Mouse (Mus musculus) neural tube, embryonic 11.5 days (tissue): ENCODE results near the gene Zfp644. TPM values are rescaled to one million over a fixed set of nuclear protein-coding genes. Genes with fewer than 3 reads are reported as not detected.

Experiments used
- ATAC-seq: fragments of 200-750 bp; cut with Nextera tagmentation; 2 replicates; pipeline ENCODE4 v1.8.0; 2017; ENCODE audit warnings: moderate number of reproducible peaks, mild to moderate bottlenecking, moderate TSS enrichment, moderate library complexity; ENCODE audit not compliant: insufficient read depth, low FRiP score, low TSS enrichment
- DNase-seq: peaks from one replicate; pipeline ENCODE4 v3.0.0-alpha.2; 2015; ENCODE audit warnings: low spot score
- H3K27ac ChIP-seq: fragments of 300-500 bp; sonication (generic); 2 replicates; pipeline ENCODE4 v1.5.1; 2014; ENCODE audit warnings: low read depth, mild to moderate bottlenecking, low read length
- H3K27me3 ChIP-seq: fragments of 300-500 bp; sonication (generic); 2 replicates; pipeline ENCODE4 v1.6.1; 2014; ENCODE audit warnings: mild to moderate bottlenecking, low read length, mixed read lengths; ENCODE audit not compliant: control insufficient read depth, insufficient read depth
- H3K36me3 ChIP-seq: fragments of 300-500 bp; sonication (generic); 2 replicates; pipeline ENCODE4 v1.6.1; 2014; ENCODE audit warnings: mild to moderate bottlenecking, low read length, moderate library complexity, mixed read lengths; ENCODE audit not compliant: control insufficient read depth, insufficient read depth
- H3K4me1 ChIP-seq: fragments of 300-500 bp; sonication (generic); 2 replicates; pipeline ENCODE4 v1.6.1; 2014; ENCODE audit warnings: low read length, mixed read lengths; ENCODE audit not compliant: control insufficient read depth, insufficient read depth
- H3K4me2 ChIP-seq: fragments of 300-500 bp; sonication (generic); 2 replicates; pipeline ENCODE4 v1.6.1; 2014; ENCODE audit warnings: low read depth, mild to moderate bottlenecking, moderate library complexity
- H3K4me3 ChIP-seq: fragments of 300-500 bp; sonication (generic); 2 replicates; pipeline ENCODE4 v1.5.1; 2014; ENCODE audit warnings: low read depth, low read length
- H3K9ac ChIP-seq: fragments of 300-500 bp; sonication (generic); 2 replicates; pipeline ENCODE4 v1.6.1; 2014; ENCODE audit warnings: mild to moderate bottlenecking, low read length
- H3K9me3 ChIP-seq: fragments of 300-500 bp; sonication (generic); 2 replicates; pipeline ENCODE4 v1.6.1; 2016; ENCODE audit warnings: low read length; ENCODE audit not compliant: control insufficient read depth
- WGBS: fragments of 180-500 bp; shearing (Covaris S2); extraction: QIAGEN DNeasy Blood & Tissue Kit; methylation state at CpG from one replicate; pipeline ENCODE4 v1.1.7; 2014; 5-methylcytosine and 5-hydroxymethylcytosine counted together
- polyA plus RNA-seq: library from polyadenylated mRNA; unstranded; fragments of >200 nt; fragmentation: Nextera tagmentation; extraction: Ambion mirVana; gene quantifications from 2 replicates; pipeline ENCODE4 v1.2.1, GENCODE M21; 2014

Zfp644 gene
- polyA plus RNA-seq, 1 experiment from 2014 or later, result 66.8 TPM

GRCm38 (mm10) chr5:106622193-106622592 lies 74.9 kb downstream of the Zfp644 start:
- no peak overlapping the region for H3K9ac ChIP-seq
- no peaks in the 10 kb centered on the region for H3K27me3 ChIP-seq
- DNase-seq, result no peak
- H3K4me2 ChIP-seq, result no peak overlapping the region
- H3K9me3 ChIP-seq, result no peaks in the 10 kb centered on the region
- H3K36me3 ChIP-seq, result peaks cover 8% of the 10 kb centered on the region
- no peak for ATAC-seq
- 91% methylated on average over 5 of the region's 5 CpGs for WGBS
- no peak overlapping the region for H3K4me3 ChIP-seq
- no peaks in the 10 kb centered on the region for H3K4me1 ChIP-seq
- H3K27ac ChIP-seq, result no peak overlapping the region

GRCm38 (mm10) chr5:106620446-106620845 lies 76.6 kb downstream of the Zfp644 start:
- no peak overlapping the region for H3K27ac ChIP-seq
- H3K36me3 ChIP-seq, result peaks cover 8% of the 10 kb centered on the region
- ATAC-seq (no peak), DNase-seq (no peak)
- H3K4me1 ChIP-seq, result no peaks in the 10 kb centered on the region
- H3K9ac ChIP-seq, result no peak overlapping the region
- no peaks in the 10 kb centered on the region for H3K27me3 ChIP-seq
- H3K4me3 ChIP-seq, result no peak overlapping the region
- H3K9me3 ChIP-seq, result no peaks in the 10 kb centered on the region
- no peak overlapping the region for H3K4me2 ChIP-seq
- 90% methylated on average over 6 of the region's 6 CpGs for WGBS

GRCm38 (mm10) chr5:106615006-106615405 lies 82.1 kb downstream of the Zfp644 start:
- no peak for ATAC-seq
- Histone ChIP-seq H3K27me3 (no peaks in the 10 kb centered on the region), H3K4me1 (no peaks in the 10 kb centered on the region), H3K4me2 (no peak overlapping the region), H3K4me3 (no peak overlapping the region), H3K36me3 (no peaks in the 10 kb centered on the region; the same call in 1 of the 2 replicates), H3K27ac (no peak overlapping the region), H3K9ac (no peak overlapping the region), H3K9me3 (no peaks in the 10 kb centered on the region)
- no peak for DNase-seq
- 93% methylated on average over 2 of the region's 2 CpGs for WGBS

- H3K36me3 ChIP-seq, result no peaks in the 10 kb centered on the region; the same call in 1 of the 2 replicates
- no peak for DNase-seq
- 86% methylated on average over 7 of the region's 7 CpGs for WGBS
- ATAC-seq, result no peak
- no peaks in the 10 kb centered on the region for H3K9me3 ChIP-seq
- no peak overlapping the region for H3K4me2 ChIP-seq
- no peaks in the 10 kb centered on the region for H3K4me1 ChIP-seq
- H3K9ac ChIP-seq, result no peak overlapping the region
- H3K27me3 ChIP-seq, result no peaks in the 10 kb centered on the region
- no peak overlapping the region for H3K27ac ChIP-seq
- H3K4me3 ChIP-seq, result no peak overlapping the region
These were observed 82.5 kb downstream of the Zfp644 start for GRCm38 (mm10) chr5:106614570-106614969.

GRCm38 (mm10) chr5:106612151-106612550 lies 84.9 kb downstream of the Zfp644 start:
- H3K9ac ChIP-seq, result no peak overlapping the region
- H3K4me2 ChIP-seq, result no peak overlapping the region
- 92% methylated on average over 2 of the region's 2 CpGs for WGBS
- ATAC-seq, result no peak
- H3K27me3 ChIP-seq, result no peaks in the 10 kb centered on the region
- no peak overlapping the region for H3K27ac ChIP-seq
- no peaks in the 10 kb centered on the region for H3K9me3 ChIP-seq
- H3K36me3 ChIP-seq, result no peaks in the 10 kb centered on the region
- no peak overlapping the region for H3K4me3 ChIP-seq
- no peaks in the 10 kb centered on the region for H3K4me1 ChIP-seq
- no peak for DNase-seq

GRCm38 (mm10) chr5:106608798-106609197 lies 88.3 kb downstream of the Zfp644 start, which contains the start of gene Gm17304:
Gene Gm17304, plus strand, starts transcription at chr5:106609098.
- Histone ChIP-seq H3K27ac (no peak within 1 kb of the TSS), H3K4me2 (no peak within 1 kb of the TSS), H3K4me1 (no peaks in the 10 kb centered on the region), H3K36me3 (no peaks in the 10 kb centered on the region), H3K27me3 (no peaks in the 10 kb centered on the region), H3K9me3 (no peaks in the 10 kb centered on the region), H3K4me3 (no peak within 1 kb of the TSS), H3K9ac (no peak within 1 kb of the TSS)
- 92% methylated on average over 4 of the region's 4 CpGs for WGBS
- DNase-seq, result no peak
- ATAC-seq, result no peak

- H3K27ac ChIP-seq, result no peak overlapping the region
- ATAC-seq, result no peak
- no peak overlapping the region for H3K9ac ChIP-seq
- no peak for DNase-seq
- no peaks in the 10 kb centered on the region for H3K27me3 ChIP-seq
- no peaks in the 10 kb centered on the region for H3K36me3 ChIP-seq
- H3K9me3 ChIP-seq, result no peaks in the 10 kb centered on the region
- H3K4me2 ChIP-seq, result no peak overlapping the region
- H3K4me1 ChIP-seq, result no peaks in the 10 kb centered on the region
- H3K4me3 ChIP-seq, result no peak overlapping the region
- WGBS, result 72% methylated on average over 5 of the region's 5 CpGs
These were observed 90.0 kb downstream of the Zfp644 start for GRCm38 (mm10) chr5:106607081-106607480.

GRCm38 (mm10) chr5:106605096-106605495 lies 92.0 kb downstream of the Zfp644 start:
- no peak overlapping the region for H3K4me3 ChIP-seq
- no peak overlapping the region for H3K9ac ChIP-seq
- 91% methylated on average over 6 of the region's 6 CpGs for WGBS
- H3K4me2 ChIP-seq, result no peak overlapping the region
- no peaks in the 10 kb centered on the region for H3K9me3 ChIP-seq
- ATAC-seq (no peak), DNase-seq (no peak)
- no peaks in the 10 kb centered on the region for H3K4me1 ChIP-seq
- H3K36me3 ChIP-seq, result no peaks in the 10 kb centered on the region
- no peaks in the 10 kb centered on the region for H3K27me3 ChIP-seq
- H3K27ac ChIP-seq, result no peak overlapping the region

GRCm38 (mm10) chr5:106604381-106604780 lies 92.7 kb downstream of the Zfp644 start:
- Histone ChIP-seq H3K9ac (no peak overlapping the region), H3K4me1 (no peaks in the 10 kb centered on the region), H3K27ac (no peak overlapping the region), H3K36me3 (no peaks in the 10 kb centered on the region), H3K9me3 (no peaks in the 10 kb centered on the region), H3K4me3 (no peak overlapping the region), H3K27me3 (no peaks in the 10 kb centered on the region), H3K4me2 (no peak overlapping the region)
- no peak for ATAC-seq
- 94% methylated on average over 5 of the region's 5 CpGs for WGBS
- DNase-seq, result no peak
